Mouse (Mus musculus) C2C12 (cell line): ENCODE measurements at regions not wholly inside any gene's neighbourhood (a gene's known extent, or its start where the extent isn't known, plus 50 kb on each side); places are given as distances from the start of the nearest gene placed in this dataset.

ENCODE experiments used
- CTCF ChIP-seq: IDR thresholded peaks from one replicate; pipeline ENCODE4 v1.5.1; 2011; ENCODE audit not compliant: control insufficient read depth, insufficient read depth, insufficient read length
- MAX ChIP-seq: IDR thresholded peaks from one replicate; pipeline ENCODE4 v1.6.1; 2011; ENCODE audit warnings: mild to moderate bottlenecking, control low read depth
- USF1 ChIP-seq: IDR thresholded peaks from one replicate; pipeline ENCODE4 v1.6.1; 2011; ENCODE audit warnings: low read depth, mild to moderate bottlenecking, control low read depth, moderate library complexity

GRCm38 (mm10) chr1:98860236-98860635, 439.3 kb downstream of the Slco6d1 start:
- TF ChIP-seq CTCF (no peak), MAX (no peak), USF1 (no peak)
